Mouse (Mus musculus) right cerebral cortex, postnatal 10 days (tissue): Measurements from ENCODE around the gene Htra1.
A peak's percentile ranks its signal among the peaks of the same experiment; 100 is the strongest.

Experiments
- DNase-seq, 2 experiments: peaks; one replicate each; pipeline ENCODE4 v3.0.0; 2021; ENCODE audit warnings: low spot score in 2 of 2

Htra1 gene

GRCm38 (mm10) chr7:130935421-130935792, 504 bp upstream of the Htra1 start:
- DNase-seq: no peak

DNA sequence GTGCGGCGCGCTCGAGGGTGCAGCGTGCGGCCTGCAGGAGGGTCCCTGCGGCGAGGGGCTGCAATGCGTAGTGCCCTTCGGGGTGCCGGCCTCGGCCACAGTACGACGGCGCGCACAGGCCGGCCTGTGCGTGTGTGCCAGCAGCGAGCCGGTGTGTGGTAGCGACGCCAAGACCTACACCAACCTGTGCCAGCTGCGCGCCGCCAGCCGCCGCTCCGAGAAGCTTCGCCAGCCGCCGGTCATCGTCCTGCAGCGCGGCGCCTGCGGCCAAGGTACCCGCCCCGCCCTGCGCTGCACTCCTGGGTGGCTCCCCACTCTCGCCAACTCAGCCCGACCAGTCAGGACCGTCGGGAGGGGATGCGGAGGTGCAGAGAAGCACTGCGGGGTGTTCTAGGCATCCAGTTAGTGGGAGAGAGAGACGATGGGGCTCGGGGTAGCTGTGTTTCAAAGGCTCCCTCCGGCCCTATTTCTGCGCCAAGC, 601 bp downstream of the Htra1 start:
- DNase-seq: no peak

DNA sequence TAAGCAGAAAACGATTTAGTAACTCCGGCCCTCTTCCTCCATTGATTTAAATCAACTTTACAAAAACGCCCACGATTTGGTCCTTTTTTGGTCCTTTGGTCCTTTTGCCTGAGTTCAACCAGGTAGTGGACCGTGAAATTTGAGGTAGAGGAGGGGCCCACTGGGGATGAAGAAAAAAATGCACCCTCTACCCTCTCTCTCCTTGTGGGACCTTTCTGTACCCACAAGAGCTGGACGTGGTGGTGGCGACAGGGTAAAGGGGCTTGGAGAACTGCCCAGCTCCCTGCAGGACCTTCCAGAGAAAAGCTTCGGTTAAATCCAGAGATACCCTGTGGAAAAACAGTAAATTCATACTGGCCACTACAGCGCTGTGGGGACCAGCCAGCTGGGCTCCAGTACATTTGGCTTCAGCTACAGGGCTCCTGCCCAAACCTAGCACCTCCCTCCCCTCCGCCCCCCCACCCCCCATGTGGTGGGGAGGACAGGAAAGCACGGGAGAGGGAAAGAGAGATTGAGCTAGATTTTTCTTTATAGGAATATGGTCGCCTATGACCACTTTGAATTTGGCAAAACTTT, 1.4 kb downstream of the Htra1 start:
- DNase-seq: peak; percentile 43 to 47

GRCm38 (mm10) chr7:130938005-130938404, 2.1 kb downstream of the Htra1 start:
- no peak for DNase-seq

DNA sequence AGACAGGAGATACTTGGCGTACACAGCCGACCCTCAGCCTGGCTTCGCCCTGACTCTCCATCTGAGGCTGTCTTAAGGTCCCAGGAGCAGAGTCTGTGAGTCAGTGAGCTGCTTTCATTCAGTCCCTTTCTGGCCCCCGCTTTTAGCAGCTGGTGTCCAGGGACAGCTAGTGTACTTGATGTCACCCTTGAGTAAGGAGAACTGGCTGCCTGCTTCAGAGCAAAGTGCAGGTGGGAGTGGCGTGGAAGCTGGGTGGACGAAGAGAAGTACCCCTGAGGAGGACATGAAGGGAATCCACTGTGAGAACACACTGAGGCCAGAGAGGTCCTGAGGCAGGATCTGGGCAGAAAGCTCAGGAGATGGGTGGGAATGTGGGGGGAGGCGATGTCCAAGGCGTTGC, 3.0 kb downstream of the Htra1 start:
- DNase-seq: no peak

GRCm38 (mm10) chr7:130940733-130941132, 4.8 kb downstream of the Htra1 start:
- DNase-seq: no peak

DNA sequence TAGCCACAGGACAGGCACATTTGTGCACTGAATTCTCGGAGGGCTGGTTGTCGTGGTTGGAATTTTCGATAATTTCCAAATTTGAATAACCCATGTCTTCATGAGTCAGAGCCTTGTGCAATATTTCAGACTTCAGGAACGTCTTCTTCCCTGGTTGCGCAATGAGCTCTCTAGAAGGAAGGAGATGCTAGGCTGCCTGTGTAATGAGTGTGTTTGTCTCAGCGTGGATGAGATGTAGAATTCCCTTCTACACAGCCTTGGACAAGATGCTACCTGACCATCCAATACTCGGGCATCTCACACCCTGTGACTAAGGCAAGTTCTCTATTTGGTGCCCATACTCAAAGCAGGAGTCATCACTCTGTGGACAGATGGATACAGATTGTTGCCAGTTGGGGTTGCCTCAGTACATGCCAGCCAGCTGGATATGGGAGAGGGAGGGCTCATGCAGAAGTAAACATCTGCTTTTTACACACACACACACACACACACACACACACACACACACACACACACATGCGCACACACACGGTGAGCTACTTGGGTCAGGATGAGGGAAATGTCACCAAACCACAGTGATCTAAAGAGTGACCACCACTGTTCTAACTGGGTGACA, 7.5 kb downstream of the Htra1 start:
- DNase-seq: no peak

GRCm38 (mm10) chr7:130944766-130945475, 9.0 kb downstream of the Htra1 start:
- no peak for DNase-seq

DNA sequence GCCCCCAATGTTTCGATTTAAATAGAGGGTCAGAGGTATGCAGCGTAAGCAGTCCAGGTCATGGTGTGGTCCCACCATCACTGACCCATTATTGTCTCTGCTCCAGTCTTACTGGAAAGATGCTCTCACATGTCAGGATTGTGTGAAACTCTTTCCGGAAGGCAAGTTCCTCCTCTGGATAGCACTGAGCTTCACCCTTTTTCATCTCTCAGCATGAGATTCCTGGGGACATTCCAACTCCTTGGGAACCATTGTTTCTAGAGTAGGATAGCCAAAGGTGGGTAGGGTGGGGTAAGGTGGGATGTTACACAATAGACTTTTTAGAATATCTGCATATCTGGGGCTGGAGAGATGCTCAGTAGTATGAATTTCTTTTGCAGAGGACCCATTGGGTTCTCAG, 9.8 kb downstream of the Htra1 start:
- no peak for DNase-seq

- DNase-seq: no peak
Observed at GRCm38 (mm10) chr7:130946303-130946702, 10.4 kb downstream of the Htra1 start.

- DNase-seq: peak in 1 of 2 experiments; percentile 47
Observed at GRCm38 (mm10) chr7:130948563-130949208, 12.8 kb downstream of the Htra1 start.

DNA sequence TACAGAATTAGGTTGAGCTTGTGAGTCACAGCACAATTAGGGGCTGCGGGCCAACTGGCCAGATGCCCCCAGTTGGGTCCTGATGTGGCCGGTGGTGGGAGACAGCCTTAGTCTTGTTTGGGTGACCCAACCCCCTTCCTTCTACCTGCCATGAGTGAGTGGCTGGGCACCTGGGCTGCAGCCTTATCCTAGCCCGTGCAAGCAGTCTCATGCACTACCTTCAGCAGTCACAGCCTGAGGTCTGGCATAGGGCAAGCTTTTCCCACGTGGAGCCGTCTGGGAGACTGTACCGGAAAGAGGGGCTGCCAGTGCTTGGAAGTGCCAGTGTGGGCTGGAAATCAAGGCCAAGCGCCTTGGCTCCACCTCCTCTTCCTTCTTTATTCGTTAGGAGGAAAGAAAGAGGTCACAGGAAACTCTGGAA, 13.4 kb downstream of the Htra1 start:
- DNase-seq: peak; percentile 76 to 79

GRCm38 (mm10) chr7:130950482-130950881, 14.6 kb downstream of the Htra1 start:
- no peak for DNase-seq

- peak in 1 of 2 experiments; percentile 49 for DNase-seq
Observed at GRCm38 (mm10) chr7:130951004-130951403, 15.1 kb downstream of the Htra1 start.

DNA sequence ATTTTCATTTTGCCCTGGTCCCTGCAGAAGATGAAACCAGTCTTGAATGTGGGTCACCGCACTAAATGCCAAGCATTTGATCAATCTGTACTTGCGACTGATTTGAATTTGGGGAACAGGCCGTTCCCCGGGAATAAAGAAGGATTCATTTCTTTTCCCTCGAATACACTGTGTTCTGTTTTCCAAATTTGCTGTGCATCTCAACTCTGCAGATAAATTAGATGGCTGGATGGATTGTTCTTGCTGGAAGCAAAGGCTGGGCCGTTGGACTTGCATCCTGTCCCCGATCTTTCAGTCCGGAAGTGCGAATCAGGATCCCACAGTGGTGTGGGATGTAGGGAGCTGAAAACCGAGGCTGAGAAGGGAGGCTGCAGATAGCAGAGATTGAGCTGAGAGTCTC, 17.5 kb downstream of the Htra1 start:
- DNase-seq: peak in 1 of 2 experiments; percentile 40

DNA sequence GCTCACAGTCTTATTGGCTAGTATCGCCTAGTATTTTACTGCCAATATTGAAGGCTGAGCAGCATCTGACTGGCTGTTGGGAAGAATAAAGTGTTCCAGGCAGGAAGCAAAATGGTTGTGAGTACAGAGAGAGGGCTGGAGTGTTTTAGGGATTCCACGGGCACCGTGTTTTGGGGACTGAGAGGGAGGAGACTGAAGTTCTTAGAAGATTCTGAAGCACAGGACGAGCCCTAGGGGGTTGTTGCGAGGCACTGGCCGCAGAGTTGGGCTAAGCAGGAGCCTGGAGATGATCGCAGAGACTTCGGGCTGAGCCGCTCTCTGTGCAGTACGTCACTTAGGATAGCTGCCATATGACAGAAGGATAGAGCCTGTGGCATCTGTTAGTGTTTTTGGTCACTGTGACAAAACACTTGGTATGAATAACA, 18.3 kb downstream of the Htra1 start:
- no peak for DNase-seq

DNA sequence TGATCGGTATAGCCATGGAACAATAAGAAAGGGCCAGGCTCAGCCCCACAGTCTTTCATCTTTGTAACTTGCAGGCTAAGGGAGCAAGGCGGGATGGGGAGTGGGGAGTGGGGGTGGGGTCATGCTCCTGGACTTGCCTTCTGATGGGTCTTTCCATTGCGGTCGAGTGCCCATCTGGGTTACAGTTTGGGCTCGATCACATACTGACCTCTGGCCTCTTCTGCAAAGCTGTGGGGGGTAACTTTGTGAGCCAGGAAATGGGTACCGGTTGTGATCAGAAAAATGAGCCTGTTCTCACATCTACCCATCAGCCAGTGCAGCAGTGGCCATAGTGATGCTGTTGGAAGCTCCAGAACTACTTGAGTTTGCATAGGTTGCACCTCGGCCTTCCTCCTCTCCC, 22.6 kb downstream of the Htra1 start:
- DNase-seq: no peak

- peak; percentile 69 to 73 for DNase-seq
Observed at GRCm38 (mm10) chr7:130959868-130960267, 24.0 kb downstream of the Htra1 start.

DNA sequence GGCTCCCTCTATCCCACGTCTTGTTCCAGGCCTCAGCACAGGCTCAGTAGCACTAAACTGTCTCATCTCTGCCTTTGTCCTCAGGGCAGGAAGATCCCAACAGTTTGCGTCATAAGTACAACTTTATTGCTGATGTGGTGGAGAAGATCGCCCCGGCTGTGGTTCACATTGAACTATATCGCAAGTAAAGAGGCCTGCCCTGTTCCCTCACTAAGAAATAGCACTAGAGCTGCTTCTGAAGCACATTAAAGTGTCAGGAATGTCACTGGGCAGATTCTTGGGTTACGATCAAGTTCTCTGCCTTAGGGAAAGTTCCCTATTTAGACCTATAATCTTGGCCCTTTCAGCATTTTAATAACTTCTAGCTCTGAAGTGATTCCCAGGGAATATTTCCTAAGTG, 25.5 kb downstream of the Htra1 start:
- no peak for DNase-seq

DNA sequence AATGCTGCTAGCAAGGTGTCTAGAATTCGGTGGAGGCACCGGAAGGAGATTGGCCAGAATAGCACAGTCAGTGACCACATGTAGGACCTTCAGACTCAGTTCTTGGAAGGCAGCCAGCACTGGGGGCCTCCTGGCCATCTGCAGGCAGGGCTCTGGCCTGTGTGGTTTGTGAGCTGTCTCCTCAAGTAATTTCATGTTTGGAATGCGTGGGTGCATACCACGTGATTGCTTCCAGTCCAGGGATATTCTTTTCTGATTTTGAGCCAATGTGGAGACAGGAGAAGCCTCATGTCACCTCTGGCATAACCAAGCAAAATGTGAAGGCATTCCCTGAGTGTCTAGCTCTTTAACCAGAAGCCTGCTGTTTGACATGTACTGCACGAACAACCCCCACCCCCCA, 28.8 kb downstream of the Htra1 start:
- peak; percentile 77 for DNase-seq

- no peak for DNase-seq
Observed at GRCm38 (mm10) chr7:130965396-130965795, 29.5 kb downstream of the Htra1 start.

DNA sequence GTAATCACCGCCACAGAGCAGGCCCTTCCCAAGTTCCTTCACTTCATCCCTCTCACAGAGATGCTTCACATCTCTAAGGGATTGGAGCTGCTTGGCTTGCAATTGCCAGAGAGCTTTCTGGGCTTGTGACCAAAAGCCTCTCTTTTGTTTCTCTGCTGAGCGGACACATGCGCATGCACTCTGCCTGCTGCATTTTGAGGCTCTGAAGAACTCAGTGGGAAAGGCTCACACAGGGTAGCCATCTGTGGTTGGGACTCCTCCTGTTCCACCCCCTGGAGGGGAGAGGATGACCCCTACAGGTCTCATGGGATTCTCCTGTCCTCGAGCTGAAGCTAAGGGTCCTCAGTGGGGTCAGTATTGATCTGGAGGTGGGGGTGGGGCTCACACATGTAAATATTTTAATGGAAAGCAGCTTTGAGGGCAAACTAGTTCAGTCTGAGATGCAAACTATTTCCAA, 30.0 kb downstream of the Htra1 start:
- DNase-seq: peak; percentile 79 to 86
